Mouse (Mus musculus) adrenal gland, postnatal 25 days (tissue): ENCODE results near the gene Smg9. TPM values are rescaled to one million over a fixed set of nuclear protein-coding genes. Genes with fewer than 3 reads are reported as not detected.
"Not testable (repeated sequence)": the region's sequence is repeated elsewhere in the genome, so short reads cannot be mapped to it uniquely, and the experiment has no call there.

Experiments used
- DNase-seq: peaks from one replicate; pipeline ENCODE4 v3.0.0; 2021; ENCODE audit warnings: mixed read lengths
- total RNA-seq: library from RNA; stranded (reverse); gene quantifications from 2 replicates; pipeline ENCODE4 v1.2.3, GENCODE M21; 2021

Smg9 gene
- total RNA-seq, 1 experiment from 2014 or later: 26.6 TPM

DNA sequence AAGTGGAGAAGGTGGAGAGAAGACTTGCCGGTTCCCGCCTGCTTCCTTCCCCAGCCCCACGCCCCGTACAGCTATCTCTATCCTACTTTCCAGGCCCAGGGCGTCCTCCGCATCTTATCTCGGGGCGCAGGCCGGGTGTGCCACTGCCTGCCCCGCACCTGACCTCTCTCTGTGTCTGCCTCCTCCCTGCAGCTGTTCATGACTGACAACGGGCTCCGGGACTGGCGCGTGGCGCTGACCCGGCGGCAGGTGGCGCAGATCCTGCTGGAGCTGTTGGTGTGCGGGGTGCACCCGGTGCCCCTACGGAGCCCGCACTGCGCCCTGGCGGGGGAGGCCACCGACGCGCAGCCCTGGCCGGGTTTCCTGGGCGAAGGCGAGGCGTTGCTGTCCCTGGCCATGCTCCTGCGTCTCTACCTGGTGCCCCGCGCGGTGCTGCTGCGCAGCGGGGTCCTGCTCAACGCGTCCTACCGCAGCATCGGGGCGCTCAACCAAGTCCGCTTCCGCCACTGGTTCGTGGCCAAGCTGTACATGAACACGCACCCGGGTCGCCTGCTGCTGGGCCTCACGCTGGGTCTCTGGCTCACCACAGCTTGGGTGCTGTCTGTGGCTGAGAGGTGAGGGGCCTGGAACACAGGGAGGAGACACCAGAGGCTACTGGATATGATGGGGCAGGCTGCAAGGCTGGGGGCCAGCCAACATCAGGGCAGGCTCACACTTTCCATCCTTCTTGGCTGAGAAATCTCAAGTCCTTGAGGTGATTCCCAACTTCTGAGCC lies 22.1 kb upstream of the Smg9 start:
- peak; percentile 66 for DNase-seq

GRCm38 (mm10) chr7:24378049-24378701 lies 21.2 kb upstream of the Smg9 start:
- DNase-seq: no peak

- no peak for DNase-seq
These were observed 19.5 kb upstream of the Smg9 start for GRCm38 (mm10) chr7:24379934-24380333.

DNA sequence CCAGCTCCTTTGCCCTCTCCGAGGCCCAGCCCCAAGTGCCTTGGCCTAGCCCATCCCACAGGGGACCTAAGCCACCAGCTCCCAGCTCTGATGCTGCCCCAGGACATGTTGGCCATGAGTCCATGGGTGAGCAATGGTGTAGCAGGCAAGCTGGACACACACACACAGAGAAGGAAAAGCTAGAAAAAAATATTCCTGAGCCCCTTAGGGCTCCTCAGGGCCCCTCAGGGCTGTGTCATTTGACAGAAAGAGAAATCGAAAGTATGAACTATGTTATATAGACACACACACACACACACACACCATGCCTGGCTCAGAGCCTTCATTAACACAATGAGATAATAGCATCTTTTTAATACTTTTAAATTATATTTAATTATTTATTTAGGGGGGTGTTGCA lies 19.0 kb upstream of the Smg9 start:
- no peak for DNase-seq

GRCm38 (mm10) chr7:24382730-24383372 lies 16.6 kb upstream of the Smg9 start:
- no peak for DNase-seq

GRCm38 (mm10) chr7:24384070-24384469 lies 15.3 kb upstream of the Smg9 start:
- DNase-seq: no peak

- DNase-seq: peak; percentile 82
These were observed 14.6 kb upstream of the Smg9 start for GRCm38 (mm10) chr7:24384827-24385226.

DNA sequence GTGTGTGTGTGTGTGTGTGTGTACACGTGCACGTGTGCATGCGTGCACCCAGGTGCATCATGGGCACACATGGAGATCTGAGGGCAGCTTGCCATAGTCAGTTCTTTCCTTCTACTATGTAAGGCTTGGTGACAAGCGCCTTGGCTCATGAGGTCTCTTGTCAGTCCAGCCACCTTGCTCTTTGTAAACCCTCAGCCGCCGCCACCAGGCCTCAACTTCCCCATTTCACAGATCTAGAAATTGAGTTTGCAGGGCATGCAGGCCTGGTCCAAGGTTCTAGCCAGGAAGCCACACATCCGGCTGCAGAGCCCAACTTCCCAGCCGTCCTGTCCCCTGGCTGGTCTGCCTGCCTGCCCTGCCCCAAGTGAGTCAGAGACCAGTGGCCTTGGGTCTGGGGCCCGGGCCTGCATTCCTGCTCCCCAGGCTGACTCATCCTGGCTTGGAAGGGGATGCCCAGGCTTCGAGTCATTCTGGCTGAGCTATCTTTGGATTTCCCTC lies 12.3 kb upstream of the Smg9 start:
- DNase-seq: peak; percentile 85

DNA sequence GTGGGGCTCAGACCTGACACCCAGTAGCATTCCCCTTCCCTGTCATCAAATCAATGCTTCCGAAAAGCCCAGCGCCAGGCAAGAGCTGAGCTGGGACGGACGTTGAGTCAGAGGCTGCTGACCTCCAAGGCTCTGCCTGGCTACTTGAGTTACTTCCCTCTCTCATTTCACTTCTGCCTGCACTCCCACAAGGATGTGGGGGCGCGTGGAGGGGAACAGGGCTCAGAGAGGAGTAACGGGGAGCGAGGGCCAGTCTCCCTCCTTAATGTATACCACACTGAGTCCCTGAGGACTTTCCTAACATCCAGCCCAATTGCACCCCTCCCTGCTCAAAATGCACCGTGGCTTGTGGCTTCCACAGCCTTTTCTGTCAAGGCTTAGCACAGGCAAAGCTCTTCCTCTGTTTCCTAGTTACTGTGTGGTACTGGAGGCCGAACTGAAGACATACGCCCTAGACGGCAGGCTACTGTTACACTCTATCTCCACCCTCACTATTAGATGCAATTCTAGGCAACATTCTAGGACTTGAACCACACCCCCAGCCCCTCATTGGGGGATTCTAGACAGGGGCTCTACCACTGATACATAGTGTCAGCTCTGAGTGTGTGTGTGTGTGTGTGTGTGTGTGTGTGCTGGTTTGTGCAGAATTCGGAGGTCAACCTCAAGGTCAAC lies 9.8 kb upstream of the Smg9 start:
- DNase-seq: peak; percentile 43

GRCm38 (mm10) chr7:24390512-24390911 lies 8.9 kb upstream of the Smg9 start:
- no peak for DNase-seq

DNA sequence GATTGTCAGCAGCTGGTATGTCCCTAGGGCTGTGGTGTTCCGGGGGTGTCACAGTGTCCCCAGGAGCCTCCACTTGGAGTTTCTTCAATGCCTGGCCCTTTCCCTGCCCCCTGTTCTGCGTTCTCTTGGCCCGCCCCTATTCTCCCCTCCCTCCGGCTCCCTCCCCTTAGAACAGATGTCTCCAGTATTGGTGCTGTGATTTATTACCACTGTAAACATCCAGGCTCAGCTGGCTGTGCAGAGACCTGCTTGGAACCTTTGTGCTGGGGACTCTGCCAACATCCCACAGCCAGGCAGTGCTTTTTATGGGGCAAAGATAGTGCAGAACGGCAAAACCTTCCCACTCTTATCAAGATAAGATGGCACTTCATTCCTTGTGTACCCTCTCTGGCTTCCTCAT lies 8.3 kb upstream of the Smg9 start:
- DNase-seq: peak; percentile 19

DNA sequence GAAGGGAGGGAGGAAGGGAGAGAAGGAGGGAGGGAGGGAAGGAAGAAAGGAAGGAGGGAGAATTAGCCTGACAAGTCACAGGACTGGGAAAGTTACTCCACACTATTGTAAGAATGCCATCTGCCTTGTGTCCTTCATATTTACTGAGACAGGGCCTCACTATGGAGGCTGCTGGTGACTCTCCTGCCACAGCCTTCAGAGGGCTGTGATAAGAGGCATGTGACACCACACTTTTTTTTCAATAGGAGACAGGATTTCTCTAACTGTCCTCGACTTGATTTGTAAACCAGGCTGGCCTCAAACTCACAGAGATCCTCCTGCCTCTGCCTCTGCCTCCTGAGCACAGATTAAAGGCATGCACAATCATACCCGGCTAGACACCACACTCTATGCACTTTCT lies 7.7 kb upstream of the Smg9 start:
- no peak for DNase-seq

DNA sequence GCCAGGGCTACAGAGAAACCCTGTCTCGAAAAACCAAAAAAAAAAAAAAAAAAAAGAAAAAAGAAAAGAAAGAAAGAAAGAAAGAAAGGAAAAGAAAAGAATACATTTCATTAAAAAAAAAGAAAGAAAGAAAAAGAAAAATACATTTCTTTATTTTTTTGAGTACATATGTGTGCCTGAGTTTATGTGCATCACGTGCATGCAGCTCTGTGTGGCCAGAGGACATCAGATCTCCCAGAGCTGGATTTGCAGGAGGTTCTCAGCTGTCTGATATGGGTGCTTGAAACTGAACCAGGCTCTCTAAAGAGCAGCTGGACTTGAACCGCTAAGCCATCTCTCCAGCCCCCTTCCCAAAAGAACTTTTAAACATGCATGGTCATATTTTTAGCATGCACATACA lies 5.4 kb upstream of the Smg9 start:
- no peak for DNase-seq

DNA sequence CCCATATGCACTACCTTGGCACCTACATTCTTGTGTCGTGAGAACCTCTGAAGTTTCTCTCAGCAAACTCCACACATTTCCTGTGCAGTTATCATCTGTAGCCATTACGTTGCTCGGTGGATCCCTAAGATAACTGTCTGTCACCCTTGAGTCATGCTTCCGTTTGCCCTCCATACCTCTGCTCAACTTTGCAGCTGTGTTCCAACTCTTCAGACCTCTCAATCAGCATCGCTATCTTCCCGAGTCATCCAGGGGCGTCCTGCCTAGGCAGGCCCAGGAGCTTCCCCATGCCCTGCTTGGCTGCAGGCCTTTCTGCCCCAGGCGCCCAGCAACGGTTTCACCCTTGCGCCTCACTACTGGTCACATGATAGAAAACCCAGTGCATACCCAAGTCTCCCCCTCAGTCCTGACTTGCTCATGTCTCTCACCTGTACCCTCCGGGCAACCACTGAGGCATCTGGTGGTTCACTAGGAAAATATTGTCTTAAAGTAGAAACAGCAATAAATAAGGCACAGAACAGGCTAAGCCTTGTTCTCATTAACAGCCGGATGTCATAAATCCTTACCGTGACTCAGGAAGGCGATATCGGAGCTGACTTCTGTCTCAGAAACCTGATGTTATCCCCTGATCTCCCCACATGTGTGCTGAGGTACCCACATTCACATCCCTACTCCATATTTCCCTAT lies 4.8 kb upstream of the Smg9 start:
- DNase-seq: no peak

GRCm38 (mm10) chr7:24396832-24397231 lies 2.6 kb upstream of the Smg9 start:
- no peak for DNase-seq

DNA sequence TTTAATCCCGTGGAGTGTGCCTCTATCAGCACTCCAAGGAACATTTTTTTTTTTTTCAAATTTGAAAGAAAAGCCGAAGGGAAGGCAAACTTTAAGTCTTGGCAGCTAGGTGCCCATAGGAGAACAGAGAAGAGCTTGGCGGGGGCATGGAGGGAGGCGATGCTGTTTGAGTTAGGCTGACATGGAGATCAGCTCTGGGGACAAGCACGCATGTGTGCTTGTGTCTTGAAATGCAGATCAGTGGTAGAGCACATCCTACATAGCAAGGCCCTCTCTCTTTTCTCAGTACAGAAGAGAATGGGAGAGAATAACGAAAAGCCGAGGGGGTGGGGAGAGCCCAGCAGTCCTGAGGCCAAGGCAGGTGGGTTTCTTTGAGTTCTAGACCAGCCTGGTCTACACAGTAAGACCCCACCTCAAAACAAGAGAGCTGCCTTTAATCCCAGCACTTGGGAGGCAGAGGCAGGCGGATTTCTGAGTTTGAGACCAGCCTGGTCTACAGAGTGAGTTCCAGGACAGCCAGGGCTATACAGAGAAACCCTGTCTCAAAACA lies 980 bp upstream of the Smg9 start:
- no peak for DNase-seq

GRCm38 (mm10) chr7:24400082-24400452 lies 648 bp downstream of the Smg9 start:
- no peak for DNase-seq

- not testable (repeated sequence) for DNase-seq
These were observed 1.1 kb downstream of the Smg9 start for GRCm38 (mm10) chr7:24400489-24400888.

DNA sequence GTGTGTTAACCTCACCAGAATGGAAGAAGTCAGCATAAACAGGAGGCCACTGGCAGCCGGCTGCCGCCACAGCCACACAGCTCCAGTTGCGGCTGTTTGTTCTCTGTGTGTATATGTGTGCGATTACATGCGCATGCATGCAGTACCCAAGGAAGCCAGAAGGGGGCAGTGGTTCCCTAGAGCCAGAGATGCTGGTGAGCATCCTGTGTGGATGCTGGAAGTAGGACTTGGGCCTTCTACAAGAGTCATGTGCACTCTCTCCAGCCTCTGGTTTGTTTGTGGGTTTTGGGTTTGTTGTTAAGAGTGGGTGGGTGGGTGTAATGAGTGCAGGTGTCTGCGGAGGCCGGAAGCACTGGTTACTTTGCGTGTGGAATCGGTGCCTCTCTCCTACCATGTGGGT lies 3.4 kb downstream of the Smg9 start:
- DNase-seq: no peak

GRCm38 (mm10) chr7:24405649-24406048 lies 6.2 kb downstream of the Smg9 start:
- DNase-seq: no peak

DNA sequence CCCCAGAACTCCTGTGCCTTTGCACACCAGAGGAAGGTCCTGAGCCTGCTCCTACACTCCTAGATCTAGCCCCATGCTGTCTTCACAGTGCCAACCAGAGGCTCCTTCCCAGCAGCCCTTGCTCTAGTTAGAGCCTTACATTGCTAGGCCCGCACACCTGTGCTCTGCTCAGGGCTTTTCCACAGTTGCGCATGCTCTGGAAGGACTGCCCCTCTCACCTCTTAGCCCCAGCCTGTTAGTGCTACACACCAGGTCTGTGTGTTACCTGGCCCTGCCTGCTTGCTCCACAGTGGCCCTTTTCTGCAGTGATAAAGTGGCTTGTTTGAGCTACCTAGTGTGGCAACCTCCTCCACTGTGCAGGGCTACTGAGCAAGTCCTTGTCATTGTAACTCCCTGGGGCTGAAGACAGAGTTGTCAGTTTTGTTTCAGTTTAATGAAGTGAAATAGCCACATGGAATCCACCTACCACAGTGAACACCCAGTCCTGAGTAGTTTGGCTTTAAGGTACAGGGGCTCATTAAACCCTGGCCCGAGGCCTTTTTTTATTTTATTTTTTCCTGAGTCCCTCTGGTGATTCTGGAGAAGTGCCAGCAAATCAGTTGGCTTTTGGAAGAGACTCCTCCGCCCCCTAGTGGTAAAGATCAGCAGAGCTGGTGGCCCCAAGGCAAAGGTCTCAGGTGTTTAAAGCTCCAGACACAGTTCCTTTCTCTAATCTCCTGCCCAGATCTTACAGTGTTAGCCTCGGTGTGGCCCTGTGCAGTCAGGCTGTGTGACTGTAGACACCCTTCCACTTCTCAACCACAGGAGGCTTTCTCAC lies 7.3 kb downstream of the Smg9 start:
- peak; percentile 56 for DNase-seq
